Mouse (Mus musculus) ES-E14 (cell line): Measurements from ENCODE around the gene Dock4.

ENCODE experiments used
- CHD2 ChIP-seq: IDR thresholded peaks from 2 replicates; pipeline ENCODE4 v1.6.1; 2014; ENCODE audit warnings: mild to moderate bottlenecking, low read depth, low read length, inconsistent platforms
- ZC3H11A ChIP-seq: IDR thresholded peaks from 2 replicates; pipeline ENCODE4 v1.6.1; 2012; ENCODE audit warnings: low read depth, mild to moderate bottlenecking, inconsistent platforms, low read length, borderline replicate concordance
- ZNF384 ChIP-seq: IDR thresholded peaks from 2 replicates; pipeline ENCODE4 v1.6.1; 2012; ENCODE audit warnings: low read depth, low read length, inconsistent platforms

GRCm38 (mm10) chr12:40794756-40795155, 349.0 kb downstream of the Dock4 start:
- TF ChIP-seq ZNF384 (no peak), ZC3H11A (no peak), CHD2 (no peak)
